In the genomic region with DNA sequence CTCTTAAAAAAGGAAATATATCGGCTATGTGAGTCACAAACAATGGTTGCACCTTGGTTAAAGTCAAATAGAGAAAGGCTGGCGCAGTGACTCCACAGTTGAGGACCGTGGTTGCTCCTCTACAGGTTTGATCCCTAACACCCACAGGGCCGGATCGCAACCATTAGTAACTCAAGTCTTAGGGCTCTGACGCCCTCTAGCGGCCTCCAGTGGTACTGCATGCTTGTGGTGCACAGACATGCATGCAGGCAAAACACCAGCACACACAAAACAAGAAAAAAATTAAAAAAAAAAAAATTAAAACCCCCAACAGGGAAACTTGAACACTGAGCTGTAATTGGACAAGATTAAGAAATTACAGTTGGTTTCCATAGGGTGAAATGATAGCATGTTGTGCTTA, we compare ENCODE assay signal across 14 mouse cellular contexts.
DNase-seq lines count a peak whose midpoint lies in the region; ATAC-seq and TF ChIP-seq lines count a peak whose summit lies in the region.
"Had no signal": no experiment of that assay in that cellular context is flagged by ENCODE, and none has a peak within 500 bp of the region (broad histone marks: within the 10 kb centered on the region; RNA-seq: fewer than 3 reads in every experiment).

No protein-coding gene starts in this region.

- H3K9ac ChIP-seq in hindbrain, postnatal 0 days (replicated peaks; ENCODE audit: low read length), result no peak overlapping the region
- no peak overlapping the region for H3K9ac ChIP-seq in hindbrain, embryonic 13.5 days
- H3K9ac ChIP-seq: lung, embryonic 15.5 days; midbrain, embryonic 12.5 days; neural tube, embryonic 15.5 days had no signal

- H3K4me2 ChIP-seq in hindbrain, postnatal 0 days (ENCODE audit: low read depth, low read length), result no peak overlapping the region
- no peak overlapping the region for H3K4me2 ChIP-seq in hindbrain, embryonic 13.5 days
- H3K4me2 ChIP-seq: lung, embryonic 15.5 days; midbrain, embryonic 12.5 days; neural tube, embryonic 15.5 days had no signal

- 71% methylated on average over 7 of the region's 7 CpGs for WGBS in hindbrain, postnatal 0 days
- WGBS in hindbrain, embryonic 13.5 days, result 66% methylated on average over 7 of the region's 7 CpGs

- TF ChIP-seq CTCF in hindbrain, postnatal 0 days (IDR thresholded peaks at IDR 0.05; ENCODE audit: low read depth), result peak; percentile 50

- no peak for DNase-seq in hindbrain, postnatal 0 days (ENCODE audit: low spot score)
- DNase-seq in retina, embryonic 14.5 days (ENCODE audit: low spot score), result peak; percentile 9
- no peak for DNase-seq in retina, postnatal 1 day
- peak; percentile 88 for DNase-seq in ZHBTc4 (ENCODE audit: low read depth, low spot score)
- peak; percentile 67 for DNase-seq in testis, postnatal 10 days (ENCODE audit: low spot score)
- no peak for DNase-seq in gastrocnemius, postnatal 10 days
- DNase-seq in urinary bladder, postnatal 25 days (ENCODE audit: low spot score), result no peak
- DNase-seq: adrenal gland, postnatal 25 days; heart, postnatal 36 days; kidney, adult 9 months had no signal

- no peaks in the 10 kb centered on the region for H3K36me3 ChIP-seq in hindbrain, postnatal 0 days (ENCODE audit: insufficient read depth, low read length)
- H3K36me3 ChIP-seq in hindbrain, embryonic 13.5 days, result no peaks in the 10 kb centered on the region
- H3K36me3 ChIP-seq: lung, embryonic 15.5 days; midbrain, embryonic 12.5 days; neural tube, embryonic 15.5 days had no signal

- no peak for ATAC-seq in hindbrain, postnatal 0 days
- no peak for ATAC-seq in hindbrain, embryonic 13.5 days (ENCODE audit: low FRiP score)

- no peaks in the 10 kb centered on the region for H3K27me3 ChIP-seq in hindbrain, postnatal 0 days (ENCODE audit: insufficient read depth, low read length)
- H3K27me3 ChIP-seq in hindbrain, embryonic 13.5 days, result 0 out of 2 replicates have a peak, but pooled peaks cover 4% of the 10 kb centered on the region
- H3K27me3 ChIP-seq: neural tube, embryonic 15.5 days had no signal

- no peak overlapping the region for H3K4me3 ChIP-seq in hindbrain, postnatal 0 days (ENCODE audit: low read length)
- H3K4me3 ChIP-seq in hindbrain, embryonic 13.5 days, result no peak overlapping the region
- H3K4me3 ChIP-seq: lung, embryonic 15.5 days; midbrain, embryonic 12.5 days; neural tube, embryonic 15.5 days had no signal

- H3K27ac ChIP-seq in hindbrain, postnatal 0 days, result no peak overlapping the region
- H3K27ac ChIP-seq in hindbrain, embryonic 13.5 days, result no peak overlapping the region
- H3K27ac ChIP-seq: lung, embryonic 15.5 days; midbrain, embryonic 12.5 days; neural tube, embryonic 15.5 days had no signal

- H3K4me1 ChIP-seq in hindbrain, postnatal 0 days (ENCODE audit: insufficient read depth, low read length), result no peaks in the 10 kb centered on the region
- peaks cover 29% of the 10 kb centered on the region for H3K4me1 ChIP-seq in hindbrain, embryonic 13.5 days (replicated peaks)
- H3K4me1 ChIP-seq: lung, embryonic 15.5 days had no signal

- no peaks in the 10 kb centered on the region for H3K9me3 ChIP-seq in hindbrain, postnatal 0 days (ENCODE audit: low read length)
- no peaks in the 10 kb centered on the region for H3K9me3 ChIP-seq in hindbrain, embryonic 13.5 days
- H3K9me3 ChIP-seq: lung, embryonic 15.5 days; midbrain, embryonic 12.5 days; neural tube, embryonic 15.5 days had no signal

Comparison
In these comparisons a context has a peak if more than half of its experiments do, and no peak if none do; other contexts are left out.
1. DNase-seq: peak in retina, embryonic 14.5 days (single experiment), ZHBTc4 (single experiment) and testis, postnatal 10 days (single experiment); none in hindbrain, postnatal 0 days (single experiment), retina, postnatal 1 day (single experiment), gastrocnemius, postnatal 10 days (single experiment) and urinary bladder, postnatal 25 days (single experiment).